Mouse (Mus musculus) testis, adult 2 months (tissue): ENCODE measurements at regions not wholly inside any gene's neighbourhood (a gene's known extent, or its start where the extent isn't known, plus 50 kb on each side); places are given as distances from the start of the nearest gene placed in this dataset.

Source experiments
- CTCF ChIP-seq: fragments of 200-500 bp; IDR thresholded peaks from 2 replicates; pipeline ENCODE4 v1.5.1; 2012; ENCODE audit warnings: low read depth, mild to moderate bottlenecking, inconsistent platforms, low read length, moderate library complexity; ENCODE audit not compliant: control insufficient read depth, insufficient read depth, insufficient replicate concordance
- POLR2A ChIP-seq: fragments of 200-500 bp; IDR thresholded peaks from 2 replicates; pipeline ENCODE4 v1.6.1; 2012; ENCODE audit warnings: low read depth, mild to moderate bottlenecking, inconsistent platforms, low read length, moderate library complexity; ENCODE audit not compliant: control insufficient read depth

- TF ChIP-seq POLR2A (no peak), CTCF (no peak)
Measured at GRCm38 (mm10) chr3:143087786-143088185, 206.0 kb upstream of the Pkn2 start.
